Mouse (Mus musculus) forebrain, embryonic 14.5 days (tissue): Measurements from ENCODE around the gene Chac1. TPM values are rescaled to one million over a fixed set of nuclear protein-coding genes. Genes with fewer than 3 reads are reported as not detected.
A peak's percentile ranks its signal among the peaks of the same experiment; 100 is the strongest.

ENCODE experiments used
- ATAC-seq: fragments of 200-750 bp; cut with Nextera tagmentation; 2 replicates; pipeline ENCODE4 v1.8.0; 2017; ENCODE audit warnings: mild to moderate bottlenecking, moderate library complexity
- DNase-seq: peaks from one replicate; pipeline ENCODE4 v3.0.0-alpha.2; 2015; ENCODE audit warnings: low spot score
- H3K27ac ChIP-seq: fragments of 300-500 bp; sonication (generic); 2 replicates; pipeline ENCODE4 v1.5.1; 2014; ENCODE audit warnings: low read depth, mild to moderate bottlenecking, control low read depth, low read length, moderate library complexity
- H3K27me3 ChIP-seq: fragments of 300-500 bp; sonication (generic); replicated peaks from 2 replicates; pipeline ENCODE4 v1.6.1; 2014; ENCODE audit warnings: low read length, control low read depth, mixed read lengths; ENCODE audit not compliant: control insufficient read depth, insufficient read depth
- H3K36me3 ChIP-seq: fragments of 300-500 bp; sonication (generic); 2 replicates; pipeline ENCODE4 v1.6.1; 2014; ENCODE audit warnings: low read length, control low read depth; ENCODE audit not compliant: control insufficient read depth, insufficient read depth
- H3K4me1 ChIP-seq: fragments of 300-500 bp; sonication (generic); 2 replicates; pipeline ENCODE4 v1.6.1; 2014; ENCODE audit warnings: antibody characterized with exemption, low read length, control low read depth; ENCODE audit not compliant: control insufficient read depth, insufficient read depth
- H3K4me2 ChIP-seq: fragments of 300-500 bp; sonication (generic); 2 replicates; pipeline ENCODE4 v1.6.1; 2014; ENCODE audit warnings: mild to moderate bottlenecking, control low read depth, low read length
- H3K4me3 ChIP-seq: fragments of 300-500 bp; sonication (generic); 2 replicates; pipeline ENCODE4 v1.5.1; 2014; ENCODE audit warnings: low read depth, low read length, control low read depth
- H3K9ac ChIP-seq: fragments of 300-500 bp; sonication (generic); 2 replicates; pipeline ENCODE4 v1.6.1; 2014; ENCODE audit warnings: mild to moderate bottlenecking, low read length, control low read depth, moderate library complexity
- H3K9me3 ChIP-seq: fragments of 300-500 bp; sonication (generic); replicated peaks from 2 replicates; pipeline ENCODE4 v1.6.1; 2016; ENCODE audit warnings: low read length, control low read depth, mixed read lengths; ENCODE audit not compliant: control insufficient read depth
- WGBS: fragments of 180-500 bp; shearing (Covaris S2); extraction: QIAGEN DNeasy Blood & Tissue Kit; methylation state at CpG from one replicate; pipeline ENCODE4 v1.1.7; 2014; 5-methylcytosine and 5-hydroxymethylcytosine counted together
- polyA plus RNA-seq: library from polyadenylated mRNA; unstranded; fragments of >200 nt; fragmentation: Nextera tagmentation; extraction: Ambion mirVana; gene quantifications from 2 replicates; pipeline ENCODE4 v1.2.1, GENCODE M21; 2014

The Chac1 gene
- polyA plus RNA-seq, 1 experiment from 2014 or later, result 3.8 TPM

- ATAC-seq (no peak), DNase-seq (no peak)
- Histone ChIP-seq H3K4me2 (no peak overlapping the region), H3K36me3 (no peaks in the 10 kb centered on the region), H3K9ac (no peak overlapping the region), H3K27me3 (peaks cover 64% of the 10 kb centered on the region), H3K27ac (no peak overlapping the region), H3K4me1 (peaks cover 25% of the 10 kb centered on the region), H3K9me3 (no peaks in the 10 kb centered on the region), H3K4me3 (no peak overlapping the region)
- WGBS, result 81% methylated on average over 3 of the region's 3 CpGs
Observed at GRCm38 (mm10) chr2:119318043-119318710, 32.9 kb upstream of the Chac1 start.

- H3K4me3 ChIP-seq, result no peak overlapping the region
- DNase-seq, result no peak
- ATAC-seq, result no peak
- no peaks in the 10 kb centered on the region for H3K36me3 ChIP-seq
- H3K27me3 ChIP-seq, result peaks cover 77% of the 10 kb centered on the region
- WGBS, result 70% methylated on average over 8 of the region's 8 CpGs
- H3K4me2 ChIP-seq, result no peak overlapping the region
- H3K9me3 ChIP-seq, result no peaks in the 10 kb centered on the region
- H3K9ac ChIP-seq, result no peak overlapping the region
- H3K4me1 ChIP-seq, result peaks cover 30% of the 10 kb centered on the region
- no peak overlapping the region for H3K27ac ChIP-seq
Observed at GRCm38 (mm10) chr2:119320571-119320970, 30.5 kb upstream of the Chac1 start.

- Histone ChIP-seq H3K9ac (peak overlapping the region; percentile 46), H3K4me1 (peaks cover 36% of the 10 kb centered on the region), H3K4me2 (peak overlapping the region; percentile 65), H3K9me3 (no peaks in the 10 kb centered on the region), H3K27ac (peak overlapping the region; percentile 21), H3K4me3 (peak overlapping the region; percentile 28), H3K36me3 (no peaks in the 10 kb centered on the region), H3K27me3 (peaks cover 84% of the 10 kb centered on the region)
- ATAC-seq (0 out of 2 replicates have a peak, but pooled peaks have one; percentile 0), DNase-seq (no peak)
- WGBS, result under 1% methylated on average over 47 of the region's 48 CpGs
Observed at GRCm38 (mm10) chr2:119321771-119322586, 29.1 kb upstream of the Chac1 start.

- H3K9ac ChIP-seq, result peak overlapping the region; percentile 46
- ATAC-seq (peak; percentile 89), DNase-seq (peak; percentile 93)
- peaks cover 37% of the 10 kb centered on the region for H3K4me1 ChIP-seq
- H3K9me3 ChIP-seq, result no peaks in the 10 kb centered on the region
- H3K4me2 ChIP-seq, result peak overlapping the region; percentile 65
- H3K36me3 ChIP-seq, result no peaks in the 10 kb centered on the region
- peaks cover 85% of the 10 kb centered on the region for H3K27me3 ChIP-seq
- WGBS, result 2% methylated on average over 36 of the region's 39 CpGs
- peak overlapping the region; percentile 21; the same call in 1 of the 2 replicates for H3K27ac ChIP-seq
- H3K4me3 ChIP-seq, result peak overlapping the region; percentile 28
Observed at GRCm38 (mm10) chr2:119322587-119323300, 28.3 kb upstream of the Chac1 start.

- 3% methylated on average over 32 of the region's 32 CpGs for WGBS
- peak overlapping the region; percentile 68 for H3K4me2 ChIP-seq
- no peak overlapping the region for H3K4me3 ChIP-seq
- H3K4me1 ChIP-seq, result peaks cover 37% of the 10 kb centered on the region
- H3K36me3 ChIP-seq, result no peaks in the 10 kb centered on the region
- DNase-seq, result no peak
- no peak for ATAC-seq
- H3K9me3 ChIP-seq, result no peaks in the 10 kb centered on the region
- 0 out of 2 replicates have a peak overlapping the region, but pooled peaks have one; percentile 21 for H3K9ac ChIP-seq
- H3K27ac ChIP-seq, result no peak overlapping the region
- H3K27me3 ChIP-seq, result peaks cover 90% of the 10 kb centered on the region
Observed at GRCm38 (mm10) chr2:119323866-119324575, 27.0 kb upstream of the Chac1 start.

- 1% methylated on average over 32 of the region's 32 CpGs for WGBS
- H3K4me1 ChIP-seq, result peaks cover 37% of the 10 kb centered on the region
- H3K4me3 ChIP-seq, result peak overlapping the region; percentile 34; the same call in 1 of the 2 replicates
- peaks cover 92% of the 10 kb centered on the region for H3K27me3 ChIP-seq
- H3K9me3 ChIP-seq, result no peaks in the 10 kb centered on the region
- peak overlapping the region; percentile 8; the same call in 1 of the 2 replicates for H3K9ac ChIP-seq
- H3K36me3 ChIP-seq, result no peaks in the 10 kb centered on the region
- DNase-seq (no peak), ATAC-seq (no peak)
- peak overlapping the region; percentile 68 for H3K4me2 ChIP-seq
- no peak overlapping the region for H3K27ac ChIP-seq
Observed at GRCm38 (mm10) chr2:119324576-119325318, 26.3 kb upstream of the Chac1 start.

- Histone ChIP-seq H3K27ac (0 out of 2 replicates have a peak within 1 kb of the TSS, but pooled peaks have one; percentile 14), H3K36me3 (no peaks in the 10 kb centered on the region), H3K9me3 (no peaks in the 10 kb centered on the region), H3K9ac (peak within 1 kb of the TSS; percentile 47), H3K4me2 (peak within 1 kb of the TSS; percentile 68), H3K4me1 (peaks cover 37% of the 10 kb centered on the region), H3K4me3 (peak within 1 kb of the TSS; percentile 34), H3K27me3 (peaks cover 92% of the 10 kb centered on the region)
- under 1% methylated on average over 33 of the region's 33 CpGs for WGBS
- DNase-seq (peak; percentile 64), ATAC-seq (no peak)
Observed at GRCm38 (mm10) chr2:119325568-119326143, 25.4 kb upstream of the Chac1 start, which contains the start of gene Dll4. Gene Dll4 (plus strand): TSS chr2:119325784.
